Mouse (Mus musculus): Measurements from ENCODE around the gene Cyp4f18. TPM values are rescaled to one million over a fixed set of nuclear protein-coding genes. Genes with fewer than 3 reads are reported as not detected.

Gene Cyp4f18
- 6.7 and 6.8 TPM in 2 replicates for polyA plus RNA-seq (2012; rRNA removed)

DNA sequence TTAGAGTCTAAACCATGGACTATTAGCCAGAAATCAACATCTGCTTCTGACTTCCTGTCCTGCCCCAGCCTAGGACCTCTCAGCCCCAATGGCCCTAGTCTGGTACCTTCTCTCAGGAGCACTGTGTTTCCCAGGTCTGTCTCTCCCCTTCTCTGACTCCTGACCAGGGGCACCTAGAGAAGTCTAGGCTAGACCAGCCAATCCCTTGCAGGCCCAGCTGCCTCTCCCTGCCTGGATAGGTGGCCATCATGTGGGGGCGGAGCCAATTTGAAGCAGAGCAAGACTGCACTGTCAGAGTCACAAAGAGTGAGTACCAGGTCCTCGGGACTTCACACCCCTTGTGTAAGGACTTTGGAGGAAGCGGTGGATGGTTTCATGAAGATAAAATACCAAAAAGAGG lies at the start of gene Cyp4f18:
Cyp4f18 (minus strand) TSS at position 154 of the 400 bp plus-strand sequence.

DNA sequence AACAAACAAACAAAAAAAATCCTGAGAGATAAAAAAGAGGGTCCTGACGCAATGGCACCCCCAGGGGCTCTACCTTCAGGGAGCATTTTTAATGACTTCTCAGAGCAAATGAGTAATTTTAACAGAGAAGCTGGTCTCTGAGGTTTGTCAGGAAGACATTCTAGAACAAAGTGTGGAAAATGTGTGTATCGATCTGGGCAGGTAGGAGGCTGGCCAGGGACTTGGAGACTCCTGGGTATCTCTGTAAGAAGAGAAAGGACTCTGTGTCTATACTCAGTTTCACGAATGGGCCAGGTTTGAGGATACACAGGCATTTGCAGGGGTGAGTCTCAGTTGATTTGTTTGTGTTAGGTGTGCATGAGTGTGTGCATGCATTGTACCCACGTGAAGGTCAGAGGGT lies 31.5 kb upstream of the Cyp4f18 start, which contains the start of gene Olfr372:
Olfr372 (plus strand) TSS at position 301 of the 400 bp plus-strand sequence.

DNA sequence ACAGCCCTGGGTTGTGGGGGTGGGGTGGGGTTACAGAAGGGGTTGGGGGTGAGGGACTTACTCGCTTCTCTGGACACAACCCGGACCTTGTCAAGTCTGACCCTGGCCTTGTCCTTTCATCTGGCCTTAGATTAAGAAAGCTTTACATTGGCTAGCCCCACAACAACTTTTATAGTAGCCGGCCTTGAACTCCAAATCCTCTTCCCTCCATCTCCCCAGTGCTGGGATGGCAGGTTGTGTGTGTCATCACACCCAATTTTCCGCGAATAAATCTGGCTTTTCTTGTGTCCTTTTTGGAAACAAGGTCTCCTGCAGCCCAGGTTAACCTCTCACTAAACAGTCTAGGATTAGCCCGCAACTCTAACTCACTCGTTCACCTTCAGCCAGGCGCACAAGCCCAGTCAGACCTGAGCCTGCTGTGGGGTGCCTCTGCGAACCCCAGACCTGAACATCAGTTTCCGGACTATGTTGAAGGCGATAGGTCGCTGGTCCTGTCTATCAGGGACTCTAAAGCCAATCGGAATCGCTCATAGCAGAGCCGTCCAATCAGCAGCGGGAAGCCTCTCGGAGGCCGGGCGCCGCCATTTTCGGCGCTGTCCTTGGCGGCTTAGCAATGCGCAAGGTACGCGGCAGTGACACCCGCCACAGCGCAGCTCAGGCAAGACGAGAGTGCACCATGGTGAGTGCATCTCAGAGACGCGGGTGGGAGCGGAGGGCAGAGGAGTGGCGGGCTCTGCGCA lies 58.8 kb downstream of the Cyp4f18 start, which contains the start of gene Zfp961:
Zfp961 (plus strand) TSS at position 557 of the 740 bp plus-strand sequence.

Other genes starting within 250 kb of the Cyp4f18 start
- gene Zfp709, start 127.6 kb downstream of the Cyp4f18 start, polyA plus RNA-seq (2012; rRNA removed): 0.08 and 0.23 TPM in 2 replicates
- gene Zfp882, start 101.0 kb downstream of the Cyp4f18 start, polyA plus RNA-seq (2012; rRNA removed): 0.13 and 0.28 TPM in 2 replicates
- gene Zfp617, start 101.0 kb downstream of the Cyp4f18 start, polyA plus RNA-seq (2012; rRNA removed): 1.6 and 2.0 TPM in 2 replicates
- gene Zfp961, start 58.6 kb downstream of the Cyp4f18 start, polyA plus RNA-seq (2012; rRNA removed): 2.1 and 2.3 TPM in 2 replicates
- gene Olfr372, start 31.6 kb upstream of the Cyp4f18 start, polyA plus RNA-seq (2012; rRNA removed): not detected in 2 replicates
- gene Olfr373, start 73.6 kb upstream of the Cyp4f18 start, polyA plus RNA-seq (2012; rRNA removed): not detected in 2 replicates
- gene Olfr374, start 97.4 kb upstream of the Cyp4f18 start, polyA plus RNA-seq (2012; rRNA removed): not detected in 2 replicates
- gene Tpm4, start 125.3 kb upstream of the Cyp4f18 start, polyA plus RNA-seq (2012; rRNA removed): 52.1 and 62.6 TPM in 2 replicates
- gene Rab8a, start 151.6 kb upstream of the Cyp4f18 start, polyA plus RNA-seq (2012; rRNA removed): 42.3 and 45.7 TPM in 2 replicates
- gene Hsh2d, start 180.0 kb upstream of the Cyp4f18 start, polyA plus RNA-seq (2012; rRNA removed): 3.2 and 3.4 TPM in 2 replicates
- gene Cib3, start 203.2 kb upstream of the Cyp4f18 start, polyA plus RNA-seq (2012; rRNA removed): 0.05 and 0.94 TPM in 2 replicates
- gene Gm11034, start 204.0 kb upstream of the Cyp4f18 start, polyA plus RNA-seq (2012; rRNA removed): not detected in 2 replicates
- gene Fam32a, start 210.1 kb upstream of the Cyp4f18 start, polyA plus RNA-seq (2012; rRNA removed): 35.7 and 41.7 TPM in 2 replicates
- gene Ap1m1, start 230.4 kb upstream of the Cyp4f18 start, polyA plus RNA-seq (2012; rRNA removed): 32.5 and 36.1 TPM in 2 replicates

All from colon, adult 2 months (tissue).